Mouse (Mus musculus): Measurements from ENCODE around the gene Iqcn. TPM values are rescaled to one million over a fixed set of nuclear protein-coding genes. Genes with fewer than 3 reads are reported as not detected.

Gene Iqcn
- total and polyA plus RNA-seq, 2 experiments from 2014 or later, result 0.05 TPM

DNA sequence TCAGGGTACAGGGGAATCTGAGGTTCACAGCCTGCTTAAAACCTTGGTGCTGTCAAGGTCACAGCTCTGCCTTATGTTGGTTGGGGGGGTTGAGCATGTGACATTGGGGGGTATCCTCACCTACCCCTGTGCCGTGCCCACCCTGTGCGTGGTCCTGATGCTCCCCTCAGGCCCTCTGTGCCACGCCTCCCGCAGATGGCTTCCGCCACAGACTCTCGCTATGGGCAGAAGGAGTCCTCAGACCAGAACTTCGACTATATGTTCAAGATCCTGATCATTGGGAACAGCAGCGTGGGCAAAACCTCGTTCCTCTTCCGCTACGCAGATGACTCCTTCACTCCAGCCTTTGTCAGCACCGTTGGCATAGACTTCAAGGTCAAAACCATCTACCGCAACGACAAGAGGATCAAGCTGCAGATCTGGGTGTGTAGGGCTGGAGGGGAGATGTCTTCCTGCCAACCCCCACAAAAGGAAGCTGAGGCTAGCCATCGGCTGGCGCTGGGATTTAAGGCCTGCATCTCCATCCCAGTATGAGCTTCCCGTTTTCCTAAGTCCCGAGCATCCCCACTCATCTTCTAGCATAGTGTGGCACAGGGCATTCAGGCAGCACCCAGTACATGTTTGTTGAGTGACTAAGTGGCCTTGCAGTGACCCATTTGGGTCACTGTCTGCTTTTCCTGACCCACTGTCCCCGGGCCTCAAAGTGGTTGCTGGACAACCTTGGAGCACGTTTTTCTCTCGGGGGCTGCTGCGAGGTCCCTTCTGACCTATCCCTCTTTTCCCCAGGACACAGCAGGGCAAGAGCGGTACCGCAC is 52.6 kb downstream of the Iqcn start:
- peak overlapping the region; percentile 78 for H3K4me3 ChIP-seq (ENCODE audit: low read length)
- peaks cover 18% of the 10 kb centered on the region for H3K4me1 ChIP-seq (ENCODE audit: insufficient read depth, low read length)
- TF ChIP-seq CTCF (IDR thresholded peaks at IDR 0.05; ENCODE audit: low read depth), result no peak
- H3K36me3 ChIP-seq (ENCODE audit: insufficient read depth, low read length), result peaks cover 20% of the 10 kb centered on the region
- H3K9me3 ChIP-seq (ENCODE audit: low read length), result no peaks in the 10 kb centered on the region
- peak overlapping the region; percentile 89; the same call in 1 of the 2 replicates for H3K9ac ChIP-seq (replicated peaks; ENCODE audit: low read length)
- H3K27me3 ChIP-seq (ENCODE audit: insufficient read depth, low read length), result no peaks in the 10 kb centered on the region
- 80% methylated on average over 24 of the region's 24 CpGs for WGBS
- no peak for ATAC-seq
- no peak for DNase-seq (ENCODE audit: low spot score)
- peak overlapping the region; percentile 83 for H3K4me2 ChIP-seq (ENCODE audit: low read depth, low read length)
- H3K27ac ChIP-seq, result peak overlapping the region; percentile 96; the same call in 1 of the 2 replicates

DNA sequence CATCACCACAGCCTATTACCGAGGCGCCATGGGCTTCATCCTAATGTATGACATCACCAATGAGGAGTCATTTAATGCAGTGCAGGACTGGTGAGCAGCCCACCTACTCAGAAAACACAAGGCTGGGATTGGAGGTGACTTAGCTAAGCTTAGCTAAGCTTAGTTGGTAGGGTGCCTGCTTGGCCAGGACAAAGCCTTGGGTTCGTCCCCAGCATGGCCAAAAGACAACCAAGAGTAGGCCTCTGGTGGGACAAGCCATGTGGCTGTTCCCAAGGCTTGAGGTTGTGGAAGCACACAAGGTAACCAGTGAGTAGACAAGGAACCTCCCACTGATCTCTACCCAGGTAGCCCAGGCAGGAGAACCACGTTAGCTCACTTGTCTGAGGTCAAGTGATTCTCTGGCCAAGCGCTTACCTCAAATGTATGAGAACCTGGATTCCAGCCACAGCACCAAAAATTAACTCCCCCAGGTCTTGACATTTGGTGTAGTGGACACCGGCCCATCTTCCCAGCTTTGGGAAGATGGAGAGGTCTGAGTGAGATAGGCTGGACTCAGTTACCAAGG is 53.3 kb downstream of the Iqcn start:
- peaks cover 20% of the 10 kb centered on the region for H3K36me3 ChIP-seq (ENCODE audit: insufficient read depth, low read length)
- no peak overlapping the region for H3K4me2 ChIP-seq (ENCODE audit: low read depth, low read length)
- H3K27ac ChIP-seq, result peak overlapping the region; percentile 8; the same call in 1 of the 2 replicates
- DNase-seq (ENCODE audit: low spot score), result no peak
- peaks cover 18% of the 10 kb centered on the region for H3K4me1 ChIP-seq (ENCODE audit: insufficient read depth, low read length)
- H3K9ac ChIP-seq (replicated peaks; ENCODE audit: low read length), result no peak overlapping the region
- WGBS, result 87% methylated on average over 6 of the region's 6 CpGs
- no peaks in the 10 kb centered on the region for H3K27me3 ChIP-seq (ENCODE audit: insufficient read depth, low read length)
- no peak for ATAC-seq
- TF ChIP-seq CTCF (IDR thresholded peaks at IDR 0.05; ENCODE audit: low read depth), result no peak
- H3K4me3 ChIP-seq (ENCODE audit: low read length), result no peak overlapping the region
- H3K9me3 ChIP-seq (ENCODE audit: low read length), result no peaks in the 10 kb centered on the region

DNA sequence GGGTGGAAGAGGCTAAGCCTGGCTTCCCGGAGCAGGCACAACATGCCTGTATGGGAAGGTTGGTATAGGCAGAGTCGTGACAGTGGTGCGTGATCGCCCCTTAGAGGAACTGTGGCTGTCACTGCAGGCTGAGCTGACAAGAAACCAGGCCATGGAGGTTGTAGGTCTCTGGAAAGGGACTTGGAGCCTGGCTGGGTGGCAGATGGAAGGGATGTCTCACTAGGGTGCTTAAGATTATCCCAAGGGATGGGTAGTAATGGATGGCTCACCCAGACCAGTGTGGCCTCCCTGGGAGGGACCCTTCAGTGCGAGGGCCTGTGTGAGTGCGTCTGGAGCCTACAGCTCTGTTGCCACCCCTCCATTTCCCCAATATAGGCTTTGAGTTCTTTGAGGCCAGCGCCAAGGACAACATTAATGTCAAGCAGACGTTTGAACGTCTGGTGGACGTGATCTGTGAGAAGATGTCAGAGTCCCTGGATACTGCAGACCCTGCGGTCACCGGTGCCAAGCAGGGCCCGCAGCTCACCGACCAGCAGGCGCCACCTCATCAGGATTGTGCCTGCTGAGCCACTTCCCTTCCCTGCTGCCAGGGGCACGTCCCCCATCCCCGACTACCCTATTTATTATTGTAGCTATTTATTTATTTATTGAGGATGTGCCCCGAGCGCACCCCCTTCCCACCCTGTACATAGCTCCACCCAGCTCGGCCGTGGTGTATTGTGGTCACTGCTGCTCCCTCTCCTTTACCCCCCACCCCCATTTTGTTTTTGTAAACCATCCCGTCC is 54.5 kb downstream of the Iqcn start:
- peaks cover 18% of the 10 kb centered on the region for H3K4me1 ChIP-seq (ENCODE audit: insufficient read depth, low read length)
- peak; percentile 61 for DNase-seq (ENCODE audit: low spot score)
- H3K36me3 ChIP-seq (ENCODE audit: insufficient read depth, low read length), result peaks cover 20% of the 10 kb centered on the region
- no peak overlapping the region for H3K4me3 ChIP-seq (ENCODE audit: low read length)
- H3K9me3 ChIP-seq (ENCODE audit: low read length), result no peaks in the 10 kb centered on the region
- H3K27ac ChIP-seq, result peak overlapping the region; percentile 52; the same call in 1 of the 2 replicates
- no peak overlapping the region for H3K4me2 ChIP-seq (ENCODE audit: low read depth, low read length)
- 0 out of 2 replicates have a peak overlapping the region, but pooled peaks have one; percentile 35 for H3K9ac ChIP-seq (replicated peaks; ENCODE audit: low read length)
- peak; percentile 67 for TF ChIP-seq CTCF (IDR thresholded peaks at IDR 0.05; ENCODE audit: low read depth)
- WGBS, result 44% methylated on average over 22 of the region's 22 CpGs
- no peak for ATAC-seq
- no peaks in the 10 kb centered on the region for H3K27me3 ChIP-seq (ENCODE audit: insufficient read depth, low read length)

DNA sequence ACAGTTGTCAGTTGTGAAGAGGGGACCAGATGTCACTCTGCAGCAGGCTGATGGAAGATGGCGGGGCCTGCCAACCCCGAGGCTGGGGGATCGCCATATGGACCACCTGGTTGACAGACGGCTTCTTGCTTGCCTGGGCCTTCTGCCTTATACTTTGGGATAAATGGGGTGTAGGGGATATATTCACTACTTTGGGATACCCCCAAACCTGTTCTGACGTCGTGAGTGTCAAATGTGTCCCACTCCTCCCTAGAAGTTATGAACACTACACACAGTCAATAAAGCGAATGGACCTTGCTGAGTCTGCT is 55.0 kb downstream of the Iqcn start:
- ATAC-seq (no peak), DNase-seq (ENCODE audit: low spot score) (peak; percentile 66)
- Histone ChIP-seq H3K4me1 (ENCODE audit: insufficient read depth, low read length) (peaks cover 18% of the 10 kb centered on the region), H3K9me3 (ENCODE audit: low read length) (no peaks in the 10 kb centered on the region), H3K27ac (peak overlapping the region; percentile 49; the same call in 1 of the 2 replicates), H3K27me3 (ENCODE audit: insufficient read depth, low read length) (no peaks in the 10 kb centered on the region), H3K4me3 (ENCODE audit: low read length) (no peak overlapping the region), H3K36me3 (ENCODE audit: insufficient read depth, low read length) (peaks cover 20% of the 10 kb centered on the region), H3K4me2 (ENCODE audit: low read depth, low read length) (no peak overlapping the region), H3K9ac (replicated peaks; ENCODE audit: low read length) (no peak overlapping the region)
- TF ChIP-seq CTCF (IDR thresholded peaks at IDR 0.05; ENCODE audit: low read depth), result no peak
- 60% methylated on average over 7 of the region's 7 CpGs for WGBS

DNA sequence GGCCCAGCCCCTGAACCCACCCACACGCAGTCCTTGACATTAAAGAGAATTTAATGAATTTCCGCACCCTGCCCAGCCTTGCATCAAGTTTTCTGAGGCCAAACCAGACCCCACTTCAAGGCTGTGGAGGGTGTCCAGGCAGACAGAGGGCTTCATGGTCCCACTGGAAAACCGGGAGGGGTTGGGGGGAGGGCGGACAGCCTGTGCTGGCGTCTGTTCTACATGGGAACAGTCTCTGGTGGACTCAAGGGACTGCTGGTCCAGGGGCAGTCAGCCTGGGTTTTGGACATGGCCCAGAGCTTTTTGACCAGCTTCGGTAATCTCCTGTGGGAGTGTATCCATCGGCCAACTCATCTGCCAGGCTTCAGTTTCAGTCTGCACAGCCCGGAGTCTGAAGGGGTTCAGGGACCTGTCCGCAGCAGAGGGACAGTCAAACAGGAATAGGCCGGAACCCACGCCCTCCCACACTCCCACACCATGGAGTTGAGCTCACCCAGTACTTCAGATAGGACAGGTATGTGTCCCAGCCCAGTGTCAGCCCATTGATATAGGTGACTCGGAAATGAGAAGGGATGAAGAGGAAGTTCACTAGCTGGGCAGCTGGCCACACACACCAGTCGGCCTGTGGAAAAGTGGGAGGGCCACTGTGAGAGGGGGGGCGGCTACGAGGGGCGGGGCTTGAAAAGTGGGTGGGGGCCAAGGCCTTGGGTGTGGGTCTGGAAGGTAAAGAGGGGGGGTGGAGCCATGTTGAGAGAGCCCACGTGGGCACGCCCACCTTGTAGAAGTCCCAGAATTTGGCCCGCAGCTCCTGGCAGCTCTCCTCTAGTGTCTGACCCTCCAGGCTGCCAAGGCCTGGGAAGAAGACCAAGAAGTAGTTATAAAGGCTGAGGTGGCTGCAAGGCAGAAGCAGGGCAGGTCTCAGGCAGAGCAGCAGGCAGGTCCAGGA is 55.6 kb downstream of the Iqcn start:
- peak overlapping the region; percentile 62; the same call in 1 of the 2 replicates for H3K27ac ChIP-seq
- no peaks in the 10 kb centered on the region for H3K27me3 ChIP-seq (ENCODE audit: insufficient read depth, low read length)
- no peak overlapping the region for H3K9ac ChIP-seq (replicated peaks; ENCODE audit: low read length)
- no peak for ATAC-seq
- no peak for TF ChIP-seq CTCF (IDR thresholded peaks at IDR 0.05; ENCODE audit: low read depth)
- peak overlapping the region; percentile 90; the same call in 1 of the 2 replicates for H3K4me2 ChIP-seq (ENCODE audit: low read depth, low read length)
- no peak overlapping the region for H3K4me3 ChIP-seq (ENCODE audit: low read length)
- peak; percentile 67 for DNase-seq (ENCODE audit: low spot score)
- peaks cover 18% of the 10 kb centered on the region for H3K4me1 ChIP-seq (ENCODE audit: insufficient read depth, low read length)
- 56% methylated on average over 19 of the region's 19 CpGs for WGBS
- H3K9me3 ChIP-seq (ENCODE audit: low read length), result no peaks in the 10 kb centered on the region
- H3K36me3 ChIP-seq (ENCODE audit: insufficient read depth, low read length), result peaks cover 20% of the 10 kb centered on the region

DNA sequence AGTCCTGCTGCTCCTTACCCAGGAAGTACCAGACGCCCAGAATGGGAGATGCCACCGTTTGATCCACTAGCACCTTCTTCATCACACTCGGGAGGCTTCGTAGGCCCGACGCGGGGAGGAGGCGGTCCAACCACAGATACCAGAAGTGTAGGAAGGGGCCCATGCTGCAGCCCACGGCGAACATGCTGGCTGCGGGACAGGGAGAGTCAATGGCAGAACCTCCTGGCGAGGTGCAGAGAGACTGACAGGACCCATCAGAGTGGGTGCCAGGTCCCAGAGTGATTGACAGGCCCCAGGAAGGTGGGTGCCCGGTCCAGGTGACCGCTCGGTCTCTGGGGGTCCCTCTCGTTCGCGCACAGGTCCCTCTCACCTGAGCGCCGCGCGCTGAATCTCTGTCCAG is 57.1 kb downstream of the Iqcn start:
- Histone ChIP-seq H3K4me2 (ENCODE audit: low read depth, low read length) (peak overlapping the region; percentile 90), H3K9ac (replicated peaks; ENCODE audit: low read length) (peak overlapping the region; percentile 64), H3K27me3 (ENCODE audit: insufficient read depth, low read length) (no peaks in the 10 kb centered on the region), H3K9me3 (ENCODE audit: low read length) (no peaks in the 10 kb centered on the region), H3K36me3 (ENCODE audit: insufficient read depth, low read length) (peaks cover 20% of the 10 kb centered on the region), H3K27ac (peak overlapping the region; percentile 62; the same call in 1 of the 2 replicates), H3K4me3 (ENCODE audit: low read length) (peak overlapping the region; percentile 60), H3K4me1 (ENCODE audit: insufficient read depth, low read length) (peaks cover 18% of the 10 kb centered on the region)
- TF ChIP-seq CTCF (IDR thresholded peaks at IDR 0.05; ENCODE audit: low read depth), result no peak
- ATAC-seq (no peak), DNase-seq (ENCODE audit: low spot score) (peak; percentile 25)
- under 1% methylated on average over 22 of the region's 22 CpGs for WGBS
